Comparison of ENCODE assay signal across 8 mouse cellular contexts in genomic region chr1:165320141-165320934, GRCm38 (mm10). TPM values are rescaled to one million over a fixed set of nuclear protein-coding genes. Genes with fewer than 3 reads are reported as not detected.
DNase-seq lines count a peak whose midpoint lies in the region; ATAC-seq lines count a peak whose summit lies in the region.
"Had no signal": no experiment of that assay in that cellular context is flagged by ENCODE, and none has a peak within 500 bp of the region (broad histone marks: within the 10 kb centered on the region; RNA-seq: fewer than 3 reads in every experiment).

No protein-coding gene starts in this region.

- H3K4me3 ChIP-seq in midbrain, embryonic 13.5 days (replicated peaks), result no peak overlapping the region

- H3K9ac ChIP-seq in midbrain, embryonic 13.5 days (replicated peaks), result no peak overlapping the region

- intact Hi-C loops in left cerebral cortex, postnatal 4 days (cut with DNase I), result loop anchor here (5.0 kb wide), 1 partner anchor 83 kb away; the partner anchor contains the start of gene Tiprl

- H3K4me2 ChIP-seq in midbrain, embryonic 13.5 days (replicated peaks), result no peak overlapping the region

- peaks cover 76% of the 10 kb centered on the region for H3K36me3 ChIP-seq in midbrain, embryonic 13.5 days

- H3K27me3 ChIP-seq in midbrain, embryonic 13.5 days, result no peaks in the 10 kb centered on the region

- H3K4me1 ChIP-seq in midbrain, embryonic 13.5 days (replicated peaks), result no peaks in the 10 kb centered on the region

- ATAC-seq in midbrain, embryonic 13.5 days, result peak; percentile 77

- DNase-seq in adrenal gland, postnatal 10 days, result peak; percentile 90
- peak; percentile 83 for DNase-seq in embryo, embryonic 11 days
- DNase-seq in heart, adult 11 months, result peak; percentile 97
- peak; percentile 48 for DNase-seq in kidney, adult 11 months
- DNase-seq in left cerebral cortex, postnatal 4 days, result peak; percentile 84
- DNase-seq in spleen, postnatal 10 days (ENCODE audit: low spot score in 2 of 2), result peak; percentile 59 to 82

- H3K9me3 ChIP-seq in midbrain, embryonic 13.5 days, result no peaks in the 10 kb centered on the region

- no peak overlapping the region for H3K27ac ChIP-seq in midbrain, embryonic 13.5 days

- WGBS in midbrain, embryonic 13.5 days, result 44% methylated on average over 10 of the region's 10 CpGs

RNA-seq across cellular contexts. Expression of gene Gpr161, which starts 24.7 kb away (rescaled TPM):
- total RNA-seq in adrenal gland, postnatal 10 days (2021), result 1 to 10 TPM; 2.3 to 3.3 TPM
- 10 to 100 TPM; 53.8 to 56.9 TPM for total RNA-seq in left cerebral cortex, postnatal 4 days (2021)
- 3.9 and 4.4 TPM in 2 replicates for polyA plus RNA-seq in midbrain, embryonic 13.5 days (2015; fragmentation: Nextera tagmentation; extraction: Ambion mirVana)
- total RNA-seq: neutrophil, adult 5-6 weeks had no signal

Comparison
In these comparisons a context has a peak if more than half of its experiments do, and no peak if none do; other contexts are left out.
1. RNA of gene Gpr161, which starts 24.7 kb away (total RNA-seq): 53.8 to 56.9 TPM in left cerebral cortex, postnatal 4 days; 2.3 to 3.3 TPM in adrenal gland, postnatal 10 days; every median in the first group is over 10 times any median in the second.
2. Peak in every context shown above with its lines, with median percentiles within 50 percentile points of each other: DNase-seq.